Mouse (Mus musculus) embryonic fibroblast, embryonic 13.5 days (primary cell): ENCODE data around the gene Rasal1.

Experiments
- CTCF ChIP-seq: IDR thresholded peaks from 2 replicates; pipeline ENCODE4 v1.5.1; 2011; ENCODE audit warnings: mild to moderate bottlenecking, control low read depth, low read length, moderate library complexity, borderline replicate concordance; ENCODE audit not compliant: insufficient read depth
- POLR2A ChIP-seq: IDR thresholded peaks from 2 replicates; pipeline ENCODE4 v1.6.1; 2011; ENCODE audit warnings: low read depth, mild to moderate bottlenecking, control low read depth, low read length, moderate library complexity

DNA sequence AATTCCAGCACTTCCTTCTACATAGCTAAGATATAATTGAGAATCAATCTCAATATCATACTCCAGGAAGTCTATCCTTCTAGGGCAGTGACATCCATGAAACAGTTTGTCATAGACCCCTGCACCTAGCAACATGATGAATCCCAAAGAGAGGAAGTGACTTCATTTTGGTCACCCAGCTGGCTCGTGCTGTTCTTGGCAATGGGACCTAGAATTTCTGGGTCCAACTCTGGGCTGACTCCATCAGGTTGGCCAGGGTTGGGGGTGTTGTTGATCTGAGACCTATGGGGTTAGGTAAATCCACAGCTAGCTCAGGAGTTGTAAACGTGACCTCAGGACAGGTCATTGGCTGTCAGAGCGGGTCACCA, 38.9 kb downstream of the Rasal1 start:
- no peak for TF ChIP-seq POLR2A
- no peak for TF ChIP-seq CTCF
